Mouse (Mus musculus): ENCODE measurements around the gene Aak1.

GRCm38 (mm10) chr6:86973956-86974355 is 124.6 kb downstream of the Aak1 start:
- TF ChIP-seq CTCF (IDR thresholded peaks at IDR 0.05; ENCODE audit: low read depth) (no peak), EP300 (IDR thresholded peaks at IDR 0.05; ENCODE audit: low read depth) (no peak)
